Mouse (Mus musculus) olfactory bulb, adult 2 months (tissue): ENCODE measurements at regions not wholly inside any gene's neighbourhood (a gene's known extent, or its start where the extent isn't known, plus 50 kb on each side); places are given as distances from the start of the nearest gene placed in this dataset.

Source experiments
- H3K27ac ChIP-seq: fragments of 200-500 bp; 2 replicates; pipeline ENCODE4 v1.5.1; 2012; ENCODE audit warnings: low read depth, low read length; ENCODE audit not compliant: insufficient read depth
- H3K4me1 ChIP-seq: fragments of 200-500 bp; 2 replicates; pipeline ENCODE4 v1.6.1; 2012; ENCODE audit warnings: low read length; ENCODE audit not compliant: control insufficient read depth, insufficient read depth
- H3K4me3 ChIP-seq: fragments of 200-500 bp; 2 replicates; pipeline ENCODE4 v1.5.1; 2012; ENCODE audit warnings: mild to moderate bottlenecking, low read depth, low read length, moderate library complexity; ENCODE audit not compliant: insufficient read depth
- CTCF ChIP-seq: fragments of 200-500 bp; IDR thresholded peaks from 2 replicates; pipeline ENCODE4 v1.5.1; 2012; ENCODE audit warnings: low read depth, mild to moderate bottlenecking, low read length, moderate library complexity; ENCODE audit not compliant: insufficient read depth
- POLR2A ChIP-seq: fragments of 200-500 bp; IDR thresholded peaks from 2 replicates; pipeline ENCODE4 v1.6.1; 2012; ENCODE audit warnings: mild to moderate bottlenecking, low read depth, low read length, moderate library complexity; ENCODE audit not compliant: insufficient read depth
- WGBS: fragments of 180-500 bp; shearing (Covaris S2); methylation state at CpG from one replicate; pipeline ENCODE4 v1.1.7; 2018; 5-methylcytosine and 5-hydroxymethylcytosine counted together

GRCm38 (mm10) chr6:49624080-49624479 is 198.4 kb upstream of the Npy start:
- Histone ChIP-seq H3K27ac (no peak overlapping the region), H3K4me3 (no peak overlapping the region), H3K4me1 (no peaks in the 10 kb centered on the region)
- TF ChIP-seq CTCF (no peak), POLR2A (no peak)
- 90% methylated on average over 2 of the region's 2 CpGs for WGBS

GRCm38 (mm10) chr6:49624564-49624963 is 197.9 kb upstream of the Npy start:
- Histone ChIP-seq H3K4me3 (no peak overlapping the region), H3K27ac (no peak overlapping the region), H3K4me1 (no peaks in the 10 kb centered on the region)
- WGBS: 83% methylated on average over 5 of the region's 5 CpGs
- no peak for TF ChIP-seq CTCF
- TF ChIP-seq POLR2A: no peak

- Histone ChIP-seq H3K27ac (no peak overlapping the region), H3K4me1 (peaks cover 7% of the 10 kb centered on the region; the same call in 1 of the 2 replicates), H3K4me3 (no peak overlapping the region)
- 41% methylated on average over 5 of the region's 5 CpGs for WGBS
- TF ChIP-seq CTCF (no peak), POLR2A (no peak)
These were observed 188.9 kb upstream of the Npy start for GRCm38 (mm10) chr6:49633470-49634095.

- no peak overlapping the region for H3K27ac ChIP-seq
- H3K4me1 ChIP-seq: peaks cover 7% of the 10 kb centered on the region; the same call in 1 of the 2 replicates
- WGBS: 57% methylated on average over 2 of the region's 2 CpGs
- TF ChIP-seq CTCF (no peak), POLR2A (no peak)
- no peak overlapping the region for H3K4me3 ChIP-seq
These were observed 184.9 kb upstream of the Npy start for GRCm38 (mm10) chr6:49637654-49638053.

GRCm38 (mm10) chr6:49641256-49641655 is 181.3 kb upstream of the Npy start:
- Histone ChIP-seq H3K4me3 (no peak overlapping the region), H3K4me1 (0 out of 2 replicates have a peak, but pooled peaks cover 2% of the 10 kb centered on the region), H3K27ac (no peak overlapping the region)
- WGBS: 71% methylated on average over 5 of the region's 5 CpGs
- TF ChIP-seq POLR2A (no peak), CTCF (no peak)

GRCm38 (mm10) chr6:49654541-49655130 is 167.9 kb upstream of the Npy start:
- WGBS: 68% methylated on average over 10 of the region's 10 CpGs
- Histone ChIP-seq H3K4me3 (no peak overlapping the region), H3K4me1 (peaks cover 5% of the 10 kb centered on the region; the same call in 1 of the 2 replicates), H3K27ac (no peak overlapping the region)
- TF ChIP-seq POLR2A: no peak
- no peak for TF ChIP-seq CTCF

GRCm38 (mm10) chr6:49655241-49655640 is 167.3 kb upstream of the Npy start:
- peaks cover 5% of the 10 kb centered on the region; the same call in 1 of the 2 replicates for H3K4me1 ChIP-seq
- WGBS: 56% methylated on average over 5 of the region's 5 CpGs
- no peak overlapping the region for H3K4me3 ChIP-seq
- H3K27ac ChIP-seq: no peak overlapping the region
- TF ChIP-seq CTCF: no peak
- TF ChIP-seq POLR2A: no peak

GRCm38 (mm10) chr6:49656359-49657280 is 165.9 kb upstream of the Npy start:
- Histone ChIP-seq H3K27ac (no peak overlapping the region), H3K4me3 (no peak overlapping the region), H3K4me1 (peaks cover 5% of the 10 kb centered on the region; the same call in 1 of the 2 replicates)
- WGBS: 74% methylated on average over 13 of the region's 13 CpGs
- TF ChIP-seq CTCF: no peak
- TF ChIP-seq POLR2A: no peak
